Mouse (Mus musculus): Measurements from ENCODE around the gene Matn1. TPM values are rescaled to one million over a fixed set of nuclear protein-coding genes. Genes with fewer than 3 reads are reported as not detected.

Gene Matn1
- not detected in 2 replicates for polyA plus RNA-seq (2016; fragmentation: Nextera tagmentation; extraction: Ambion mirVana)

GRCm38 (mm10) chr4:130944112-130944511, at the start of gene Matn1:
Gene Matn1 (plus strand): TSS chr4:130944385.
- H3K27me3 ChIP-seq (ENCODE audit: poor library complexity, severe bottlenecking): peaks cover 25% of the 10 kb centered on the region; the same call in 1 of the 2 replicates
- 37% methylated on average over 6 of the region's 6 CpGs for WGBS
- H3K27ac ChIP-seq: no peak within 1 kb of the TSS
- H3K4me1 ChIP-seq: peaks cover 31% of the 10 kb centered on the region
- no peak within 1 kb of the TSS for H3K4me3 ChIP-seq
- H3K9me3 ChIP-seq: no peaks in the 10 kb centered on the region
- no peak for DNase-seq (ENCODE audit: extremely low spot score, low spot score)
- H3K36me3 ChIP-seq (replicated peaks): no peaks in the 10 kb centered on the region

- WGBS: 90% methylated on average over 6 of the region's 6 CpGs
- DNase-seq (ENCODE audit: extremely low spot score, low spot score): no peak
- no peaks in the 10 kb centered on the region; the same call in 1 of the 2 replicates for H3K27me3 ChIP-seq (ENCODE audit: poor library complexity, severe bottlenecking)
- H3K27ac ChIP-seq: no peak overlapping the region
- no peaks in the 10 kb centered on the region for H3K36me3 ChIP-seq (replicated peaks)
- H3K9me3 ChIP-seq: no peaks in the 10 kb centered on the region
- H3K4me1 ChIP-seq: peaks cover 13% of the 10 kb centered on the region
- no peak overlapping the region for H3K4me3 ChIP-seq
These were observed 48.5 kb upstream of the Matn1 start for GRCm38 (mm10) chr4:130895701-130896100.

GRCm38 (mm10) chr4:130896372-130896771, 47.8 kb upstream of the Matn1 start:
- Histone ChIP-seq H3K9me3 (no peaks in the 10 kb centered on the region), H3K4me3 (no peak overlapping the region), H3K27me3 (ENCODE audit: poor library complexity, severe bottlenecking) (no peaks in the 10 kb centered on the region; the same call in 1 of the 2 replicates), H3K27ac (no peak overlapping the region), H3K4me1 (peaks cover 13% of the 10 kb centered on the region), H3K36me3 (replicated peaks) (no peaks in the 10 kb centered on the region)
- no peak for DNase-seq (ENCODE audit: extremely low spot score, low spot score)
- WGBS: 71% methylated on average over 2 of the region's 2 CpGs

GRCm38 (mm10) chr4:130899383-130899781, 44.8 kb upstream of the Matn1 start:
- H3K36me3 ChIP-seq (replicated peaks): no peaks in the 10 kb centered on the region
- peaks cover 25% of the 10 kb centered on the region for H3K4me1 ChIP-seq
- no peaks in the 10 kb centered on the region for H3K27me3 ChIP-seq (ENCODE audit: poor library complexity, severe bottlenecking)
- H3K4me3 ChIP-seq: no peak overlapping the region
- DNase-seq (ENCODE audit: extremely low spot score, low spot score): no peak
- no peak overlapping the region for H3K27ac ChIP-seq
- no peaks in the 10 kb centered on the region for H3K9me3 ChIP-seq
- WGBS: 70% methylated on average over 2 of the region's 3 CpGs

- 87% methylated on average over 6 of the region's 6 CpGs for WGBS
- DNase-seq (ENCODE audit: extremely low spot score, low spot score): no peak
- Histone ChIP-seq H3K27me3 (ENCODE audit: poor library complexity, severe bottlenecking) (no peaks in the 10 kb centered on the region), H3K4me1 (peaks cover 30% of the 10 kb centered on the region), H3K4me3 (no peak overlapping the region), H3K9me3 (no peaks in the 10 kb centered on the region), H3K36me3 (replicated peaks) (no peaks in the 10 kb centered on the region), H3K27ac (no peak overlapping the region)
These were observed 44.3 kb upstream of the Matn1 start for GRCm38 (mm10) chr4:130899782-130900427.

- Histone ChIP-seq H3K27me3 (ENCODE audit: poor library complexity, severe bottlenecking) (no peaks in the 10 kb centered on the region), H3K4me3 (no peak overlapping the region), H3K27ac (no peak overlapping the region; the same call in 1 of the 2 replicates), H3K9me3 (no peaks in the 10 kb centered on the region), H3K36me3 (replicated peaks) (no peaks in the 10 kb centered on the region), H3K4me1 (peaks cover 34% of the 10 kb centered on the region)
- WGBS: 75% methylated on average over 7 of the region's 7 CpGs
- DNase-seq (ENCODE audit: extremely low spot score, low spot score): no peak
These were observed 43.4 kb upstream of the Matn1 start for GRCm38 (mm10) chr4:130900746-130901145.

- Histone ChIP-seq H3K9me3 (no peaks in the 10 kb centered on the region), H3K27ac (peak overlapping the region; percentile 46), H3K4me1 (peaks cover 42% of the 10 kb centered on the region)
These were observed 41.9 kb upstream of the Matn1 start for GRCm38 (mm10) chr4:130902289-130902781.

GRCm38 (mm10) chr4:130905025-130905424, 39.2 kb upstream of the Matn1 start:
- H3K4me1 ChIP-seq: peaks cover 54% of the 10 kb centered on the region
- H3K27ac ChIP-seq: peak overlapping the region; percentile 9; the same call in 1 of the 2 replicates
- H3K9me3 ChIP-seq: no peaks in the 10 kb centered on the region
- H3K36me3 ChIP-seq (replicated peaks): no peaks in the 10 kb centered on the region
- no peak for DNase-seq (ENCODE audit: extremely low spot score, low spot score)
- H3K27me3 ChIP-seq (ENCODE audit: poor library complexity, severe bottlenecking): no peaks in the 10 kb centered on the region
- 76% methylated on average over 7 of the region's 7 CpGs for WGBS
- H3K4me3 ChIP-seq: no peak overlapping the region

More at GRCm38 (mm10) chr4:130902289-130902781, 41.9 kb upstream of the Matn1 start:
- DNase-seq (ENCODE audit: extremely low spot score, low spot score): no peak
- no peaks in the 10 kb centered on the region for H3K36me3 ChIP-seq (replicated peaks)
- WGBS: 70% methylated on average over 8 of the region's 8 CpGs
- no peak overlapping the region for H3K4me3 ChIP-seq
- H3K27me3 ChIP-seq (ENCODE audit: poor library complexity, severe bottlenecking): no peaks in the 10 kb centered on the region

- peaks cover 59% of the 10 kb centered on the region for H3K4me1 ChIP-seq
- no peaks in the 10 kb centered on the region for H3K27me3 ChIP-seq (ENCODE audit: poor library complexity, severe bottlenecking)
- no peaks in the 10 kb centered on the region for H3K9me3 ChIP-seq
- peak overlapping the region; percentile 40; the same call in 1 of the 2 replicates for H3K27ac ChIP-seq
- 80% methylated on average over 6 of the region's 6 CpGs for WGBS
- H3K4me3 ChIP-seq: no peak overlapping the region
- DNase-seq (ENCODE audit: extremely low spot score, low spot score): no peak
- H3K36me3 ChIP-seq (replicated peaks): no peaks in the 10 kb centered on the region
These were observed 38.3 kb upstream of the Matn1 start for GRCm38 (mm10) chr4:130905882-130906281.

- DNase-seq (ENCODE audit: extremely low spot score, low spot score): no peak
- WGBS: 43% methylated on average over 8 of the region's 8 CpGs
- Histone ChIP-seq H3K36me3 (replicated peaks) (no peaks in the 10 kb centered on the region), H3K27ac (peak overlapping the region; percentile 40; the same call in 1 of the 2 replicates), H3K4me3 (no peak overlapping the region), H3K4me1 (peaks cover 59% of the 10 kb centered on the region), H3K27me3 (ENCODE audit: poor library complexity, severe bottlenecking) (no peaks in the 10 kb centered on the region), H3K9me3 (no peaks in the 10 kb centered on the region)
These were observed 37.9 kb upstream of the Matn1 start for GRCm38 (mm10) chr4:130906296-130906695.

- Histone ChIP-seq H3K9me3 (no peaks in the 10 kb centered on the region), H3K4me3 (no peak overlapping the region), H3K4me1 (peaks cover 47% of the 10 kb centered on the region), H3K27me3 (ENCODE audit: poor library complexity, severe bottlenecking) (no peaks in the 10 kb centered on the region), H3K27ac (no peak overlapping the region), H3K36me3 (replicated peaks) (no peaks in the 10 kb centered on the region)
- WGBS: 89% methylated on average over 19 of the region's 19 CpGs
- DNase-seq (ENCODE audit: extremely low spot score, low spot score): no peak
These were observed 36.8 kb upstream of the Matn1 start for GRCm38 (mm10) chr4:130907200-130908069.

- H3K9me3 ChIP-seq: no peaks in the 10 kb centered on the region
- H3K27ac ChIP-seq: peak overlapping the region; percentile 1; the same call in 1 of the 2 replicates
- H3K4me1 ChIP-seq: peaks cover 47% of the 10 kb centered on the region
- no peaks in the 10 kb centered on the region for H3K27me3 ChIP-seq (ENCODE audit: poor library complexity, severe bottlenecking)
- DNase-seq (ENCODE audit: extremely low spot score, low spot score): no peak
- no peaks in the 10 kb centered on the region for H3K36me3 ChIP-seq (replicated peaks)
- 93% methylated on average over 10 of the region's 10 CpGs for WGBS
- H3K4me3 ChIP-seq: no peak overlapping the region
These were observed 36.1 kb upstream of the Matn1 start for GRCm38 (mm10) chr4:130908133-130908532.

Data from forebrain, embryonic 10.5 days (tissue).